Mouse (Mus musculus) lung, embryonic 16.5 days (tissue): ENCODE results near the gene Ypel5. TPM values are rescaled to one million over a fixed set of nuclear protein-coding genes. Genes with fewer than 3 reads are reported as not detected.
A peak's percentile ranks its signal among the peaks of the same experiment; 100 is the strongest.

Experiments
- ATAC-seq: fragments of 200-750 bp; cut with Nextera tagmentation; 2 replicates; pipeline ENCODE4 v1.8.0; 2017; ENCODE audit warnings: low read depth, mild to moderate bottlenecking, moderate library complexity
- H3K27ac ChIP-seq: fragments of 300-500 bp; sonication (generic); 2 replicates; pipeline ENCODE4 v1.5.1; 2014; ENCODE audit warnings: mild to moderate bottlenecking, control low read depth, low read length
- H3K27me3 ChIP-seq: fragments of 300-500 bp; sonication (generic); 2 replicates; pipeline ENCODE4 v1.6.1; 2014; ENCODE audit warnings: low read depth, low read length, mixed read lengths; ENCODE audit not compliant: control insufficient read depth, insufficient read depth
- H3K36me3 ChIP-seq: fragments of 300-500 bp; sonication (generic); 2 replicates; pipeline ENCODE4 v1.6.1; 2014; ENCODE audit warnings: low read length; ENCODE audit not compliant: control insufficient read depth, insufficient read depth
- H3K4me1 ChIP-seq: fragments of 300-500 bp; sonication (generic); replicated peaks from 2 replicates; pipeline ENCODE4 v1.6.1; 2014; ENCODE audit warnings: low read length, mixed read lengths; ENCODE audit not compliant: control insufficient read depth, insufficient read depth
- H3K4me2 ChIP-seq: fragments of 300-500 bp; sonication (generic); 2 replicates; pipeline ENCODE4 v1.6.1; 2014; ENCODE audit warnings: low read depth, low read length, control low read depth
- H3K4me3 ChIP-seq: fragments of 300-500 bp; sonication (generic); 2 replicates; pipeline ENCODE4 v1.5.1; 2014; ENCODE audit warnings: mild to moderate bottlenecking, low read length, control low read depth
- H3K9ac ChIP-seq: fragments of 300-500 bp; sonication (generic); 2 replicates; pipeline ENCODE4 v1.6.1; 2014; ENCODE audit warnings: low read length, control low read depth
- H3K9me3 ChIP-seq: fragments of 300-500 bp; sonication (generic); 2 replicates; pipeline ENCODE4 v1.6.1; 2016; ENCODE audit warnings: low read length; ENCODE audit not compliant: control insufficient read depth
- WGBS: fragments of 180-500 bp; shearing (Covaris S2); extraction: QIAGEN DNeasy Blood & Tissue Kit; methylation state at CpG from one replicate; pipeline ENCODE4 v1.1.7; 2014; 5-methylcytosine and 5-hydroxymethylcytosine counted together
- polyA plus RNA-seq: library from polyadenylated mRNA; unstranded; fragments of >200 nt; fragmentation: Nextera tagmentation; extraction: Ambion mirVana; gene quantifications from 2 replicates; pipeline ENCODE4 v1.2.1, GENCODE M21; 2015

Gene Ypel5
- polyA plus RNA-seq, 1 experiment from 2014 or later: 54.8 TPM

GRCm38 (mm10) chr17:72813419-72814315 is 22.6 kb upstream of the Ypel5 start:
- Histone ChIP-seq H3K4me2 (no peak overlapping the region), H3K36me3 (no peaks in the 10 kb centered on the region), H3K27ac (no peak overlapping the region), H3K9me3 (no peaks in the 10 kb centered on the region), H3K27me3 (no peaks in the 10 kb centered on the region), H3K4me1 (no peaks in the 10 kb centered on the region), H3K4me3 (no peak overlapping the region), H3K9ac (no peak overlapping the region)
- 16% methylated on average over 12 of the region's 12 CpGs for WGBS
- no peak; the same call in 1 of the 2 replicates for ATAC-seq

DNA sequence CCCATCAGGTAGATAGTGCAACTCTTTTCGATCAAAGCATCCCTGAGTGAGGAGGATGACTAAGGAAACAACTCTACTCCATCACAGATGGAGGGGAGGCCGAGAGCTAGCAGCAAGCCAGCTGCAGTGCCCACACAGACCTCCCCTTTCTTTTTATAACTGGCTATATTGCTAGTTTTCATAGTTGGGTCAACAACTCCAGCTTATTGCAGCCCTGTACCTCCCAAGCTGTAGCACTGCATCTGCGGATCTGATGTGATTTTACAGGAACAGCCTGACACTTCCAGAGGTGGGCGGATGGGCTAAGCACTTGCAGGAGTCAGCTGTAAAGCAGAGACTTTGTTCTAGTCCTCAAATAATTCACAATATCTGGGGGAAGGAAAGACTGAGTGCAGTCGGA is 18.7 kb upstream of the Ypel5 start:
- Histone ChIP-seq H3K27ac (no peak overlapping the region), H3K27me3 (no peaks in the 10 kb centered on the region), H3K9me3 (no peaks in the 10 kb centered on the region), H3K9ac (no peak overlapping the region), H3K4me2 (no peak overlapping the region), H3K4me3 (no peak overlapping the region), H3K36me3 (no peaks in the 10 kb centered on the region), H3K4me1 (no peaks in the 10 kb centered on the region)
- no peak for ATAC-seq
- 81% methylated on average over 5 of the region's 5 CpGs for WGBS

- H3K4me3 ChIP-seq: no peak overlapping the region
- H3K4me1 ChIP-seq: no peaks in the 10 kb centered on the region
- 50% methylated on average over 2 of the region's 2 CpGs for WGBS
- no peaks in the 10 kb centered on the region for H3K9me3 ChIP-seq
- H3K27ac ChIP-seq: no peak overlapping the region
- no peak overlapping the region for H3K9ac ChIP-seq
- H3K27me3 ChIP-seq: no peaks in the 10 kb centered on the region
- ATAC-seq: no peak
- H3K36me3 ChIP-seq: no peaks in the 10 kb centered on the region
- no peak overlapping the region for H3K4me2 ChIP-seq
These were observed 16.5 kb upstream of the Ypel5 start for GRCm38 (mm10) chr17:72819714-72820113.

GRCm38 (mm10) chr17:72820425-72820824 is 15.8 kb upstream of the Ypel5 start:
- no peaks in the 10 kb centered on the region for H3K27me3 ChIP-seq
- H3K36me3 ChIP-seq: no peaks in the 10 kb centered on the region
- H3K9me3 ChIP-seq: no peaks in the 10 kb centered on the region
- no peak overlapping the region for H3K4me2 ChIP-seq
- no peak overlapping the region for H3K4me3 ChIP-seq
- H3K27ac ChIP-seq: no peak overlapping the region
- H3K4me1 ChIP-seq: no peaks in the 10 kb centered on the region
- H3K9ac ChIP-seq: no peak overlapping the region
- ATAC-seq: no peak
- WGBS: 25% methylated on average over 4 of the region's 4 CpGs

DNA sequence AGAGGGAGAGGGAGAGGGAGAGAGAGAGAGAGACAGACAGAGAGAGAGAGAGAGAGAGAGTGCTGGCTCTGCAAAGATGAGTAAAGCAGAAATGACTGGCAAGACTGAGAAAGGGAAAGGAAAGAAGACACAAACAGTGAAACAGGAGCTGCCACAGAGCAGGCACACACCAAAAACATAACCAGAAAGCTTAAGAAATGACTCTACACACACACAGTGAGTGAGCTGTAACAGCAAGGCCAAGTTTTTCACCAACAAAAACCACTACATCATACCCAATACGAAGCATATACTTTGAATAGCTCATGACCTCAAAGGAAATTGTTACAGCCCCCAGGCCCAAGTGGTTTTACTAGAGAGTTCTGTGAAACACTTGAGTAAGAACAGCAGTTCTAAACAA is 14.3 kb upstream of the Ypel5 start:
- H3K27ac ChIP-seq: no peak overlapping the region
- H3K4me1 ChIP-seq: no peaks in the 10 kb centered on the region
- no peak overlapping the region for H3K9ac ChIP-seq
- H3K4me2 ChIP-seq: no peak overlapping the region
- no peak overlapping the region for H3K4me3 ChIP-seq
- ATAC-seq: no peak
- H3K36me3 ChIP-seq: no peaks in the 10 kb centered on the region
- H3K27me3 ChIP-seq: no peaks in the 10 kb centered on the region
- no peaks in the 10 kb centered on the region for H3K9me3 ChIP-seq
- WGBS: 48% methylated on average over 1 of the region's 1 CpGs

DNA sequence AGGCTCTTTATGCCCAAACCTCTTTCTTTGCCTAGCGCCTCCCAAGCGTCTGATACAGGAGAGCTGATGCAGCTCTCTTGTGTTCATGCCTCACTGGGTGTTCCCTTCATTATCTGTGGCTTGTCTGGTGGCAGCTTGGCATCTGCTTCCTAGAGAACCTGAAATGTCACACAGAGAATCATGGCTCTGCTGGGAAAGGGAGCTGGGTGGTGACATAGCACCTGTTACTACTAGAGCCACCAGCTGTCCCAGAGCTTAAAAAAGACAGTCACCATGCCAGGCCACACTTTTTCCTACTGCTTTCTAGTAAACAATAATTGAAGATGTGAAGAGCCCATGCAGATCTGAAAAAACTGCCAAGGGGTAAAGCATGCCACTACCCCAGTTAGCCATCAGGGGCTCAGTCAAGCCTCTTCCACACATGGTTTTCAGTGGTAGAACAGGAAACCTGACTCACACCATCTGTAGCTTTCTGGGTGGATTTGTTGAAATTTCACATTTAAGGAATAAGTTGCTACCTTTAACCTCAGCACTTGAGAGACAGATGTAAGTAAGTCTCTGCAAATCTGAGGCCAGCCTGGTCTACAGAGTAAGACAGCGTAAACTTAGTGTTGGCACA is 9.2 kb upstream of the Ypel5 start:
- H3K27ac ChIP-seq: peak overlapping the region; percentile 43; the same call in 1 of the 2 replicates
- WGBS: 84% methylated on average over 3 of the region's 3 CpGs

DNA sequence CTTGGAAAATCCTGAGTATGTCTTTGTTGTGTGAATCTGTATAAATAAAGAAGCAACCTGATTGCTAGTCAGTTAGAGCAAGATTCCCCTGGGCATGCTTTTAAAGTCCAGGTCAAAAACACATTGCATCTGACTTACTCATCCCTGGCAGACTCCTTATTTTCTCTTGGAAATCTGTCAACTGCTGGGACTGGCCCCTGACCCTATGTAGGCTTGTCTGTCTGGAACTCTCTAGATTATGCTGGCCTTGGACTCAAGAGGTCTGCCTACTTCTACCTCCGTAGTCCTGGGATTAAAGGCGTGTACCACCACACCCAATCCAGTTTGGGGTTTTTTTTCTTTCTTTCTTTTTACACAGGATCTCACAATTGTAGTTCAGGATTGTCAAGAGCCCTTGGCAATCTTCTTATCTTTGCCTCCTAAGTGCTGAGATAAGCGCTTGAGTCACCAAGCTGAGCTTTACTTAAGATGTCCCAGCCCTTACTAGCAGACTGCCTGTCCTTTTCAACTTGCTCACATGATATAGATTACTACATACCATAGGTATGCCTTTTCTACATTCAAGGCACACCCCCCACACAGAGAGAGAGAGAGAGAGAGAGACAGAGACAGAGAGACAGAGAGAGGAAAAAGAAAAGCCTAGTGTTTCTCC is 8.1 kb upstream of the Ypel5 start:
- WGBS: 48% methylated on average over 3 of the region's 3 CpGs
- Histone ChIP-seq H3K36me3 (no peaks in the 10 kb centered on the region), H3K4me1 (peaks cover 7% of the 10 kb centered on the region), H3K9me3 (no peaks in the 10 kb centered on the region), H3K27me3 (no peaks in the 10 kb centered on the region), H3K4me2 (no peak overlapping the region), H3K4me3 (no peak overlapping the region), H3K9ac (no peak overlapping the region), H3K27ac (peak overlapping the region; percentile 7; the same call in 1 of the 2 replicates)
- peak; percentile 95 for ATAC-seq

More for the DNA sequence above, 9.2 kb upstream of the Ypel5 start:
- H3K9me3 ChIP-seq: no peaks in the 10 kb centered on the region
- no peak overlapping the region for H3K4me2 ChIP-seq
- peaks cover 7% of the 10 kb centered on the region for H3K4me1 ChIP-seq
- H3K4me3 ChIP-seq: no peak overlapping the region
- no peak overlapping the region for H3K9ac ChIP-seq
- H3K36me3 ChIP-seq: no peaks in the 10 kb centered on the region
- no peak for ATAC-seq
- H3K27me3 ChIP-seq: no peaks in the 10 kb centered on the region

- peak; percentile 52 for ATAC-seq
- 42% methylated on average over 8 of the region's 8 CpGs for WGBS
- no peaks in the 10 kb centered on the region for H3K36me3 ChIP-seq
These were observed 7.6 kb upstream of the Ypel5 start for GRCm38 (mm10) chr17:72828687-72829086.

DNA sequence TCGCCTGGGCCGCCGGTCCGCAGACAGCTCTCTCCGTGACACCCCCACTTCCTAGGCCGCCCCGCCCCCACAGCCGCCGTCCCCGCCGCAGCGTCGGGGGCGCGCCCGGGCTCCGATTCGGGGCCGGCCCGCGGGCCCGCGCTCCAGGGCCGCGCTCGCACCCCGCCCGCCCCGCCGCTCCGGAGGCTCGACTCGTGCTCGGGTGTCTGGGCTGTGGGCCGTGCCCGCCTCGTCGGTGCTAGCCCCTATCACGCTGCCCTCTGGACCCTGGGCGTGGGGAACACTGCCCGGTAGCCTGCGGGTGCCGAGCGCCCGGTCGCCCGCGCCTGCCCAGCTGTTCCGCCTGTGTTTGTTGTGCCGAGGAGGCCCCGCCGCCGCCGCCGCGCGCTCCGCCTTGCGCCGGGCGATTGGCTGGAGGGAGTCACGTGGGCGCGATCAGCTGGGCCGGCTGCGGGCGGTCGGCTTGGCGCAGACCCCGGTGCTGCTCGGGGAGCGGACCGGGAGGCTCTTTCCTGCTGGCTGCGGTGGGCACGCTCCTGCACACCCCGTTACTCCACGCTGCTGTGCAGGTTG is 973 bp downstream of the Ypel5 start:
- Histone ChIP-seq H3K4me3 (peak overlapping the region; percentile 96), H3K9ac (peak overlapping the region; percentile 97), H3K27me3 (no peaks in the 10 kb centered on the region), H3K36me3 (no peaks in the 10 kb centered on the region), H3K27ac (peak overlapping the region; percentile 98), H3K4me1 (peaks cover 9% of the 10 kb centered on the region), H3K4me2 (peak overlapping the region; percentile 81), H3K9me3 (no peaks in the 10 kb centered on the region)
- WGBS: under 1% methylated on average over 60 of the region's 77 CpGs
- peak; percentile 67 for ATAC-seq

More at GRCm38 (mm10) chr17:72828687-72829086, 7.6 kb upstream of the Ypel5 start:
- no peak overlapping the region for H3K4me3 ChIP-seq
- H3K4me2 ChIP-seq: no peak overlapping the region
- H3K4me1 ChIP-seq: peaks cover 7% of the 10 kb centered on the region
- no peaks in the 10 kb centered on the region for H3K9me3 ChIP-seq
- no peak overlapping the region for H3K9ac ChIP-seq
- H3K27me3 ChIP-seq: no peaks in the 10 kb centered on the region
- H3K27ac ChIP-seq: 0 out of 2 replicates have a peak overlapping the region, but pooled peaks have one; percentile 25
